ENCODE assay signal across 8 mouse cellular contexts in the genomic region with DNA sequence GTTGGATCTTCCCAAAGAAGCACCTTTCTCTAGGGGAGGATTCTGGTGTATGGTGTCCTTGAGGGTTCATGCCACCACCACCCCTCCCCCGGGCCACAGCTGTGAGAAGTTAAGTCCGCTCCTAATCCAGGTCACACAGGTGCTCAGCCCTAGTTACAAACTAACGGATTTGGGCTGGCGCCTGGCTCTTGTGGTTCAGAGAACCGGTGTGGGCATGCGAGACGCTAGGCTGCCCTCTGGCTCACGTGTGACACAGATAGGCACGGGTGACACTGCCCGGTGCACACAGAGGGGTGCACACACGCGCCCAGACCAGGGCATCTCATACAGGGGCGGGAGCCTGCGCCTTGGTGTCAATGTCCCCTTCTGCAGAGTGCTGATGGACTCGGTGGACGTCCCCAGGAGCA. TPM values are rescaled to one million over a fixed set of nuclear protein-coding genes. Genes with fewer than 3 reads are reported as not detected.
DNase-seq lines count a peak whose midpoint lies in the region; ATAC-seq and TF ChIP-seq lines count a peak whose summit lies in the region.

No protein-coding gene starts in this region.

- under 1% methylated on average over 16 of the region's 16 CpGs for WGBS in cerebellum, adult 2 months
- 2% methylated on average over 16 of the region's 16 CpGs for WGBS in heart, embryonic 13.5 days
- WGBS in kidney, embryonic 16.5 days: 2% methylated on average over 16 of the region's 16 CpGs
- 3% methylated on average over 16 of the region's 16 CpGs for WGBS in liver, embryonic 16.5 days (ENCODE audit: insufficient replicate concordance)

- H3K4me1 ChIP-seq in cerebellum, adult 2 months (ENCODE audit: control insufficient read depth, insufficient read depth, low read length): no peaks in the 10 kb centered on the region
- peaks cover 15% of the 10 kb centered on the region for H3K4me1 ChIP-seq in heart, embryonic 13.5 days
- H3K4me1 ChIP-seq in kidney, embryonic 16.5 days (ENCODE audit: insufficient read depth, low read length): peaks cover 12% of the 10 kb centered on the region
- peaks cover 4% of the 10 kb centered on the region for H3K4me1 ChIP-seq in liver, embryonic 16.5 days (ENCODE audit: control insufficient read depth, low read depth, low read length)

- intact Hi-C loops in heart, postnatal 36 days (cut with DNase I): loop anchor here (5.0 kb wide), 1 partner anchor 37 kb away; the partner anchor contains the start of gene Zfp131

- peak; percentile 21 to 23 for DNase-seq in heart, adult 9 months (ENCODE audit: low spot score in 2 of 2)
- no peak for DNase-seq in heart, postnatal 36 days
- peak in 1 of 2 experiments; percentile 61 for DNase-seq in cerebellum, adult 2 months
- peak; percentile 69 for DNase-seq in retina, postnatal 1 day

- peak overlapping the region; percentile 98 for H3K4me2 ChIP-seq in heart, embryonic 13.5 days
- H3K4me2 ChIP-seq in kidney, embryonic 16.5 days (replicated peaks; ENCODE audit: low read depth, low read length): peak overlapping the region; percentile 95
- peak overlapping the region; percentile 70 for H3K4me2 ChIP-seq in liver, embryonic 16.5 days (ENCODE audit: low read depth, low read length)

- H3K27ac ChIP-seq in cerebellum, adult 2 months (ENCODE audit: insufficient read depth, low read length): peak overlapping the region; percentile 76
- H3K27ac ChIP-seq in heart, embryonic 13.5 days (replicated peaks): peak overlapping the region; percentile 76
- peak overlapping the region; percentile 43; the same call in 1 of the 2 replicates for H3K27ac ChIP-seq in kidney, embryonic 16.5 days (ENCODE audit: low read length)
- H3K27ac ChIP-seq in liver, embryonic 16.5 days (ENCODE audit: low read length): no peak overlapping the region

- H3K4me3 ChIP-seq in cerebellum, adult 2 months (replicated peaks; ENCODE audit: insufficient read depth, low read depth, low read length): peak overlapping the region; percentile 77
- peak overlapping the region; percentile 70 for H3K4me3 ChIP-seq in heart, embryonic 13.5 days
- H3K4me3 ChIP-seq in kidney, embryonic 16.5 days (ENCODE audit: low read length): peak overlapping the region; percentile 68
- peak overlapping the region; percentile 41 for H3K4me3 ChIP-seq in liver, embryonic 16.5 days (ENCODE audit: low read depth, low read length)

- ATAC-seq in heart, embryonic 13.5 days (ENCODE audit: extremely low read depth, insufficient number of reproducible peaks, low FRiP score, low TSS enrichment): no peak
- peak; percentile 69 for ATAC-seq in kidney, embryonic 16.5 days (ENCODE audit: low FRiP score, low TSS enrichment)
- ATAC-seq in liver, embryonic 16.5 days (ENCODE audit: low read depth): peak; percentile 32
- ATAC-seq in erythroid progenitor cell, adult 5-6 weeks (replicated peaks; ENCODE audit: low FRiP score, poor library complexity, severe bottlenecking): no peak; the same call in 1 of the 2 replicates

- peak overlapping the region; percentile 84 for H3K9ac ChIP-seq in heart, embryonic 13.5 days
- peak overlapping the region; percentile 72 for H3K9ac ChIP-seq in kidney, embryonic 16.5 days (replicated peaks; ENCODE audit: low read length)
- H3K9ac ChIP-seq in liver, embryonic 16.5 days (ENCODE audit: low read depth, low read length): no peak overlapping the region

- no peak for TF ChIP-seq CTCF in cerebellum, adult 2 months (IDR thresholded peaks at IDR 0.05; ENCODE audit: borderline replicate concordance, insufficient read depth, low read depth, low read length)

- H3K9me3 ChIP-seq in heart, embryonic 13.5 days: no peaks in the 10 kb centered on the region
- H3K9me3 ChIP-seq in kidney, embryonic 16.5 days (ENCODE audit: low read length): no peaks in the 10 kb centered on the region
- no peaks in the 10 kb centered on the region for H3K9me3 ChIP-seq in liver, embryonic 16.5 days (replicated peaks; ENCODE audit: control insufficient read depth, low read length)

- 0 out of 2 replicates have a peak, but pooled peaks cover 6% of the 10 kb centered on the region for H3K36me3 ChIP-seq in heart, embryonic 13.5 days
- H3K36me3 ChIP-seq in kidney, embryonic 16.5 days (ENCODE audit: insufficient read depth, low read length): no peaks in the 10 kb centered on the region
- no peaks in the 10 kb centered on the region for H3K36me3 ChIP-seq in liver, embryonic 16.5 days (ENCODE audit: control insufficient read depth, insufficient read depth)

- H3K27me3 ChIP-seq in cerebellum, adult 2 months (ENCODE audit: control insufficient read depth, insufficient read depth, low read length): no peaks in the 10 kb centered on the region
- H3K27me3 ChIP-seq in heart, embryonic 13.5 days (replicated peaks): no peaks in the 10 kb centered on the region
- H3K27me3 ChIP-seq in kidney, embryonic 16.5 days (ENCODE audit: insufficient read depth, low read length): no peaks in the 10 kb centered on the region
- peaks cover 11% of the 10 kb centered on the region for H3K27me3 ChIP-seq in liver, embryonic 16.5 days (ENCODE audit: control insufficient read depth, insufficient read depth, low read depth, low read length)

- TF ChIP-seq POLR2A in cerebellum, adult 2 months (IDR thresholded peaks at IDR 0.05; ENCODE audit: borderline replicate concordance, insufficient read depth, low read length): no peak

RNA-seq across cellular contexts. Expression of gene Nim1k, which starts 0.5 kb away (rescaled TPM):
- 1 to 10 TPM; 1.2 to 1.6 TPM for total RNA-seq in heart, postnatal 36 days (2021)
- 4.3 and 4.7 TPM in 2 replicates for polyA plus RNA-seq in cerebellum, adult 2 months (2012; rRNA removed)
- 0.50 and 0.53 TPM in 2 replicates for polyA plus RNA-seq in heart, embryonic 13.5 days (2015; fragmentation: Nextera tagmentation; extraction: Ambion mirVana)
- polyA plus RNA-seq in kidney, embryonic 16.5 days (2015; fragmentation: Nextera tagmentation; extraction: Ambion mirVana): 1.3 and 1.4 TPM in 2 replicates
- polyA plus RNA-seq in liver, embryonic 16.5 days (2015; fragmentation: Nextera tagmentation; extraction: Ambion mirVana): 0.06 and 0.12 TPM in 2 replicates
- total RNA-seq in erythroid progenitor cell, adult 5-6 weeks (2015; ENCODE audit: low replicate concordance): 1.4 TPM in 1 of 2 replicates, not detected in the other
- 0.45 TPM in 1 of 2 replicates, not detected in the other for total RNA-seq in erythroid progenitor cell, adult 5-6 weeks (2017; ENCODE audit: low replicate concordance)

RNA-seq across cellular contexts. Expression of gene Zfp131, which starts 35.5 kb away (rescaled TPM):
- total RNA-seq in heart, postnatal 36 days (2021): 10 to 100 TPM; 17.0 to 19.0 TPM
- polyA plus RNA-seq in cerebellum, adult 2 months (2012; rRNA removed): 24.5 and 26.1 TPM in 2 replicates
- 20.7 and 20.8 TPM in 2 replicates for polyA plus RNA-seq in heart, embryonic 13.5 days (2015; fragmentation: Nextera tagmentation; extraction: Ambion mirVana)
- 28.3 and 30.3 TPM in 2 replicates for polyA plus RNA-seq in kidney, embryonic 16.5 days (2015; fragmentation: Nextera tagmentation; extraction: Ambion mirVana)
- 10.0 and 11.0 TPM in 2 replicates for polyA plus RNA-seq in liver, embryonic 16.5 days (2015; fragmentation: Nextera tagmentation; extraction: Ambion mirVana)
- 27.8 and 49.9 TPM in 2 replicates for total RNA-seq in erythroid progenitor cell, adult 5-6 weeks (2015; ENCODE audit: low replicate concordance)
- 38.9 and 41.3 TPM in 2 replicates for total RNA-seq in erythroid progenitor cell, adult 5-6 weeks (2017; ENCODE audit: low replicate concordance)

Comparison
In these comparisons a context has a peak if more than half of its experiments do, and no peak if none do; other contexts are left out.
1. DNase-seq: peak in heart, adult 9 months (2 of 2) and retina, postnatal 1 day (single experiment); none in heart, postnatal 36 days (0 of 2).
2. ATAC-seq: peak in kidney, embryonic 16.5 days (single experiment) and liver, embryonic 16.5 days (single experiment); none in heart, embryonic 13.5 days (single experiment) and erythroid progenitor cell, adult 5-6 weeks (single experiment).
3. Peak in every context shown above with its lines, with median percentiles within 50 percentile points of each other: H3K4me3 ChIP-seq and H3K4me2 ChIP-seq.